Mouse (Mus musculus) frontal cortex, postnatal 10 days (tissue): ENCODE data around the gene Gm45618.

Experiments
- DNase-seq, 2 experiments: peaks; one replicate each; pipeline ENCODE4 v3.0.0; 2022; ENCODE audit warnings: low spot score in 2 of 2, mixed read lengths in 1 of 2

Gm45618 gene

DNA sequence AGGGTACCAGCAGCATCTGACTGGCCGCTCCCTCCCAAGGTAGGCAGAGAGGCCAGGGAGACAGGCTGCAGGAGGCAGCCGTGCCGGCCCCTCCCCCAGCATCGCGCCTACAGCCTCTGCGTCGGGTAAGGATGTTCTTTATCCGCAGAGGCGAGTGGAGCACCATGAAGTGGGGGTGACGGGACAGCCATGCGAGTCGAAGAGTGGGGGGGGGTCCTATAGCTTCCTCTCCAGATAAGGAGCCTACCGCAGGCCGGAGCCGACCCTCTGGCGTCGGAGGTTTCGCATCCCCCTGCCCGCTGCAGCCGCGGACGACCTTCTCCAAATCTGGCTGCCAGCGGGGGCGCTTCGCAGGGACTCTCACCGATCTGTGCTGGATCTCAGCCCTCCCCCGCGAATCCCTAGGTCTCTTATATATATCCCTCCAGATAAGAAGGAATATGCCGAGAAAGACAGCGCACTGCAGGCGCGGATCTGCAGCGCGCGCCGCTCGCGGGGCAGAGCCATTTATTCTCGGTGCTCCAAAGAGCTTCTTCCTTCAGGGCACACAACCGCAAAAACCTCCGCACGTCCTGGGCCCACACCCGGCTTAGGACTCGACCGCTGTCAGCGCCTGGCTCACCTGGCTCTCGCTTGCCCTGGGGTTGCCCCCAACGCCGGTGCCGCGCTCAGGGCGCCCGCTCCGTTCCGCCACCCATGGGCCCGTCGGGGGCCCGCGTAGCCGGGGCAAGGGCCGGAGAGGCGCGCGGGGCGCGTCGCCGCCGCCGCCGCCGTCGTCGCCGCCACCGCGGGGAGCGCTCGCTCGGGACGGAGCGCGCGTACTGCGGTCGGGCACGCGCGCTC is 26.0 kb downstream of the Gm45618 start:
- DNase-seq, result peak; percentile 58 to 69

GRCm38 (mm10) chr7:142093696-142094240 is 26.8 kb downstream of the Gm45618 start:
- no peak for DNase-seq

DNA sequence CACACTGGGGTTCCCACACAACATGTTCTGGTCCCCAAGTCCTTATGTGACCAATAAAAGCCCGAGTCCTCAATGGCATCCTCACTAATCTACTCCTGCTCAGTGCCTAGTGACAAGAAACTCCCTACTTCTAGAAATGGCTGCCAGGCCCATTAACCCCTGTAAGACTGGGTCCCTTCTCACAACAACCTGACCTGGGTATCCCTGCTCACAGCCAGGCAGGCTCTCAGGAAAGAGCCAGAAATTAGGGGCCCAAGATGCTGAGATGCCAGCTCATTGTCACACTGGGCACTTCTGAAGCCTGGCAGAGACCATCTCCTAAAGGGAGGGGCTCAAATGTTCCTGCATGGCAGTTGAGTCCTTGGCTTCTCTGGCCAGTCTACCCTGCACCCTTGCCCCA is 27.5 kb downstream of the Gm45618 start:
- no peak for DNase-seq

- DNase-seq, result peak in 1 of 2 experiments; percentile 64
Observed at GRCm38 (mm10) chr7:142091848-142092247, 28.7 kb downstream of the Gm45618 start.

GRCm38 (mm10) chr7:142089648-142090447 is 30.7 kb downstream of the Gm45618 start:
- no peak for DNase-seq

DNA sequence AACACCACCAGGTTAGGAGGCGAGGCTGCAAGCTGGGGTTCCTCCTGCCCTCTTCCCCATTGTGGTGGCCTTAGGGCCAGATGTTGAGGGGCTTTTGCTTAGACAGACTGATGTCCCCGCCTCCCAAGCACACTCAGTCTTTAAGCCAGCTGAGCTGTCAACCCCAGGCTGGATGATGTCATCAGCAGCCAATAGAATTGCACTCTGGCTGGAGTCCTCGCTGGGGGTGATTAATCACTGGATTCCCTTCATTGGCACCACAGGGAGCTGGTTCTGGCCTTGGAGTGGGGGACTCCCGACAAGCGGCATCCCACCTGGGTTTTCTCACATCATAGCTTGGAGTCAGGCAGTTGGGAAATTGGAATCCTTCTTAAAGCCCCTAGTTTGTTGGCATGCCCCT is 31.6 kb downstream of the Gm45618 start:
- DNase-seq, result no peak

DNA sequence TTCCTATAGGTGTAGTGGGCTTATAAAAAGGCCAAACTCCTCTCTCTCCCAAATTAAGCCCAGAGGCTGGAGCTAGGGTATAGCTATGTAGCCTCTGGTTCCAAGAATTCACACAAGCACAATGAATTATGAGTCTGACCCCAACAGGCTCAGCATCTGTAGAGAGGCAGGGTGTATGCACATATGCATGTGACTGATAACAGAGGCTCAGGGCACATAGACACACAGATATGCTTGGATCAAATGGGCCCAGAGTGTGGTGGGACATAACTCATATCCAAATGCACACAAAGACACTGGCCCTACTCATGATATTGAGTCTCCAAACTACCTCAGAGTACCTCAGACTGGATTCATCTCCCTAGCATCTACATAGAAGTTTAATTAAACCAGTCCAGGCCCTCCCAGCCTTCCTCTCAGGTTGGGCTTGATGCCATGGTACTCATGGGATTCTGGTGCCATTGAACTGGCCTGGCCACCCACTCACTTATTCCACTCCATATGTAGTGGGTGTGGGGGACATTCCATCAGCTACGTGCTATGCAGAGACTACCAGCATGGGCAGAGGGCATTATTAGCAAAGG is 33.4 kb downstream of the Gm45618 start:
- DNase-seq, result no peak

DNA sequence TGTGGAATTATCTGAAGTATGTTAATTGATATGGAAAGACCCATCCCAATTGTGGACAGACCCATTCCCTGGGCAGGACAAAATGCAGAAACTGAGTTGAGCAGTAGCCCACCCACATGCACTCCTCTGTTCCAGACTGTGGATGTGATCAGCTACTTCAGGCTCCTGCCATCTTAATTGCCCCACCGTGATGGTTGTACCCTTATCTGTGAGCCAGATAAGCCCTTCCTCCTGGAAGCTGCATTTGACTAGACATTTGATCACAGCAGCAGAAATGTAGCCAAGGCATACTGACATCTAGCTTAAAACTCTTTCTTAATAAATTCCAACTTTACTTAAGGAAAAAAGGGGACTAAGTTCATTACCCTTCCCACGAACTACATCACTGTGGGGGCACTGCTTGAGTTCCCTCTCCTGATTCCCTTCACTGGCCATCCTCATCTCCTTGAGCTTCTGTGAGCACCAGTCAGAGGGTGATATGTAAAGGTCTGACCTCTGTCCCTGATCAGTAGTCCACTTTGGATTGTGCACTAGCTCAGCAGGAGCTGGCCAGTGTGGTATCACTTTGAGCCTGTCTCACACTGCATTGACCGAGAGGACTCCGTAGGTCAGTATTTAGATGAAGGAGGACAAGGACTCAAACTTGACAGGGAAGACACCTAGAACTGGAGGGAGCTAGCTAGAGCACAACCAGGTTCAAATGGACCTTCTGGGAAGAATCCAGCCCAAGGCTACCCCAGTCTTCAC is 34.2 kb downstream of the Gm45618 start:
- DNase-seq, result no peak

GRCm38 (mm10) chr7:142084820-142085219 is 35.7 kb downstream of the Gm45618 start:
- peak in 1 of 2 experiments; percentile 66 for DNase-seq

DNA sequence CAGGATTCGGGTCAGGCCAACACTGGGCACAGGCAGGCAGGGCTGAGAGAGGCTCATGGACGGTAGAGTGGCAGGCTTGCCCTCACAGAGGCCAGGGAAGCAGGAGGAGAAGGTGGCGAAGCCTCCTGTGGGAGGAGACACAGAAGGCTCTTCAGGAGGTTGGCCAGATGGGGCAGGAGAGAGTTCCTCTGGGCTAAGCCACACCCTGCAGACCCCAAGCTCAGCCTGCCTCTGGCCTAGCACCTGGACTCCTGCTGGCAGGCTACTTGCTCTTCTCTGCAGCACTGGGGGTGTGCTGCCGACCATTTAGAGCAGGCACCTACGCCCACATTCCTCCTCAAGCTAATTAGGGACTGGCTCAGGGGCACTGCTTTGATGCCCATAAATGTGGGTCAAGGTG is 36.1 kb downstream of the Gm45618 start:
- no peak for DNase-seq

DNA sequence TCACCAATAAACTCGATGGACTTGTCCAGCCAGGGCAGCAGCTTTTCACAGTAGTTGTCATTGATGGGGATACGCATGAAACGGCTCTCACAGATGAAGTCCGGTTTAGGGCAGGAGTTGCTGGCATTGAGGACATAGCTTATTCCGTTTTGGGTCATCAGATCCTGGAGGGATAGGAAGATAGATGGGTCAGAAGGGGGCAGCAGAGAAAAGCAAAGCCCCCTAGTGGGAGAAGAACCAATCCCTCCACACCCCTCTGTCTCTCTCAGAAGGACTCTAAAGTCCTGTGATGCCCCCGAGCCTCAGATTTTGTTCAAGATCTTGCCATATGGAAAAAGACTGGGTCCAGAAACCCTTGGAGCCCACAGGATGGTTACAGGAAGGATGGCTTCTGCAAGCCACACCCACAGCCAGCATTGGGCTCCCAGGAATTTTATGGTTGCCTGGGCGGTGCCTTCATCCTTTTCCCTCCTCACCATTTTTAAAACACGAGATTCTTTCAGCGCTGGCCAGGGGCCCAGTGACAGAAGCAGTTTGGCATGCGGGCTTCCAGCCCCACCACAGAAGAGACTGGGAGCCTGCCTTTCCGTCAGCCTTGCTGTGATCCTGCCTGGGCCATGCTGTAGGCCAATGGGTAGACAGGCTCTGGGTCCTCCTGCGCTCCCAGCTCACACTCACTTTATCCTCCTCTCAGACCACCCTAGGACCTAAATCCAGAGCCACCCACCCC is 36.8 kb downstream of the Gm45618 start:
- DNase-seq, result no peak

GRCm38 (mm10) chr7:142082607-142083006 is 37.9 kb downstream of the Gm45618 start:
- no peak for DNase-seq

- DNase-seq, result no peak
Observed at GRCm38 (mm10) chr7:142082179-142082578, 38.4 kb downstream of the Gm45618 start.

GRCm38 (mm10) chr7:142081736-142082135 is 38.8 kb downstream of the Gm45618 start:
- no peak for DNase-seq

DNA sequence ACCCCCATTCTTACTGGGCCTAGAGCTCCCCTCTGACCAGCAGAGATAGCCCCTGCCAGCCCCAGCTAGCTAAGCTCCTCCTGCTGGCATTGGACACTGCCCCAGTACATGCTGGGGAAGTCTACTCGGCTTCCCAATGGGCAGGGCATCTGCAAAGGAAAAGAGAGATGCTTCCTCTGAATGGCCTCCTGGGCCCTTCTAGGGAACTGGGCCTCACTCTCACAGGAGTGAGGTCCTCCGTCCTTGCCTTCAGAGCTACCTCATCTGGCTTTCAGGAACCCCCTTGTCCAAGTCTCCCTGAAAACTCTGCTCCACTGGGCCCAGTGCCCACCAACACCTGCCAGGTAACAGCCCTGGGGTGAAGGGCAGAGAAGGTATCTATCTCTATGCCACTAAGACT is 39.7 kb downstream of the Gm45618 start:
- no peak for DNase-seq

DNA sequence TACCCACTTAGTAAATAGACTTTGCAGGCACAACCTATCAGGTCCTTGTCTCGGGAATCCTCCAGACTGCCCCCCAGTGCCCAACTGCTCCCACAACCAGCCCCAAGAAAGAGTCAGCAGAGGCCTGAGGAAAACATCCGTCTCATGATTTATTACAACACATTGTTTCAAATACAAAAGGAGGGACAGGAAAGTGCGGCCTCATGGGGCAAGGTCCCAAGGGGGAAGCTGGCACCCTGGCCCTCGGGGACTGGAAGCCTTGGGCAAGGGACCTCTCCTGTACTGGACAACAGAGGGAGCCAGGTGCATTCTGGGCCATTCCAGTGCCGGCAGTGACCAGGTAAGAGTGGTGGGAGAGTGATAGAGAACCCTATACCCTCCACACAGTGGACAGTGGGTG is 41.2 kb downstream of the Gm45618 start:
- no peak for DNase-seq

DNA sequence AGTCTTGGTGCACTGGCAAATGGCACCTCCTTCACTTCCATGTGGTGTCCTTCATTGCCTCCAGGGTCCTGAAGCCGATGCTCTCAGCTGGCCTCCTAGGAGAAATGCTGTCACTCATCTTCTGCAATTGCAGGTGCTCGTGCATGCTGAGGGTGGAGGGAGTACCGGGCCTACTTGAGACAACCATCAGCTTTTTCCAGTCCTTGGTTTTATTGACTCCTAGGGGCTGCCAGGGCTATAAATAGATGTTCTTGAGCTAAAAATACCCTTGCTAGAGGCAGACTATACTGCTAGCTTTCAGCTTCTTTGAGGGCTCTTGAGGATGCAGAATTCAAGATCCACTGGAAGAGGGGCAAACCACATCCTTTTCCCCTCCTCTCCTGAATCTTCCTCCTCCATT is 43.4 kb downstream of the Gm45618 start:
- no peak for DNase-seq

DNA sequence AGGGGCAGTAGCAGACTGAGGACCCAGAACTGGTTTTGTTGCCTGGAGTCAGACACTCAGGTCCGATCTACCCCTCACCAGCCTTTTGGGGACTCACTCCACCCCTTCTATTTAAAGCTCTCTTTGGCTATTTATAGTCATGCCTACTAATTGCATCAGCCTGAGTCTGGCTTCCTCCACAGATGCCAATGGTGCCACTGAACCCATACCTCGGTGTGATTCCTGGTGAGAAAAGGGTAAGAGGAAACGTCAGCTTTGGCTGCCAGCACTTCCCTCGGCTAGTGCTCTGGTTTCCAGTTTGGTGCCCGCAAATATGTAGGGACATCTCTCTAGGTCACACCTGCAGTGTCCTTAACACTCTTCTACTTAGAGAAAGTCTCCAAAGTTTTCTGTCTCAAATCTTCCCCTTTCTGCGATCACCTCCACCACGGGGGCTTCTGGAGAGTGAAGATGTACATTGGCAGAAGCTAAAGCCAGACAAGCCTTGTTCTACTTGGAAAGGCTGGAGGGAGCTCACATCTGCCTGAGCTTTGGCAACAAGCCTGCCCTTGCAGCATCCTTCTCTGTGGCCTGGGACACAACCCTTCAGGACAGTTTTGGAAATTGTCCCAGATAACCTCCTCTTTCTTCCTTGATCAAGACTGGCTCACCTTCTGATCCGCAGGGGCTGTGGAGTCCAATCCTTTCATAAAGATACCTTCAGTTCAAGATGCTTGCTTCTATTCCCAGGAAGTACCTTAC is 46.2 kb downstream of the Gm45618 start:
- DNase-seq, result no peak

GRCm38 (mm10) chr7:142071717-142072116 is 48.8 kb downstream of the Gm45618 start:
- no peak for DNase-seq

DNA sequence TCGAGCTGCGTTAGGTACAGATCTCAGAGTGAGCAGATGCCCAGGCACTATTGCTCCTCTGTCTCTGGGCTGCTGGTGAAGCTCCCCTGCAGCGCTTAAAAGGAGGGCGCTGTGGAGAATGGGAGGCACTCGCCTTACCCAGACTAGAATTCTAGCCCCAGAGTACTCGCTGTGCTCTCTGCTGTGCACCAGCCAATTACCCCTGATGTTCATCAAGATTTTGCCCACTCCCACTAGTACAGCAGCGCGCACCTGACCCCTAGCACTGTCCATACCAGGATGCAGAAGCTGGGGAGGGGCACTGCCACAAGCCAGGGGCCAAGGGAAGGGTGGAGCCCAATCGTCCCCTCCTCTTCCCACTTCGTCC is 49.3 kb downstream of the Gm45618 start:
- no peak for DNase-seq
